Mouse (Mus musculus) CD4-positive, CD25-positive, alpha-beta regulatory T cell, adult 2 months (primary cell): ENCODE measurements around the gene Glt8d1.
A peak's percentile ranks its signal among the peaks of the same experiment; 100 is the strongest.

ENCODE experiments used
- DNase-seq: peaks from one replicate; pipeline ENCODE4 v3.0.0-alpha.2; 2012; ENCODE audit warnings: low read depth, low spot score

Gene Glt8d1

GRCm38 (mm10) chr14:31001307-31002205 is at the start of gene Glt8d1, which contains the start of gene Spcs1:
TSS of gene Glt8d1 (plus strand) at chr14:31001400.
TSS of gene Spcs1 (minus strand) at chr14:31001672.
- DNase-seq: peak; percentile 87

DNA sequence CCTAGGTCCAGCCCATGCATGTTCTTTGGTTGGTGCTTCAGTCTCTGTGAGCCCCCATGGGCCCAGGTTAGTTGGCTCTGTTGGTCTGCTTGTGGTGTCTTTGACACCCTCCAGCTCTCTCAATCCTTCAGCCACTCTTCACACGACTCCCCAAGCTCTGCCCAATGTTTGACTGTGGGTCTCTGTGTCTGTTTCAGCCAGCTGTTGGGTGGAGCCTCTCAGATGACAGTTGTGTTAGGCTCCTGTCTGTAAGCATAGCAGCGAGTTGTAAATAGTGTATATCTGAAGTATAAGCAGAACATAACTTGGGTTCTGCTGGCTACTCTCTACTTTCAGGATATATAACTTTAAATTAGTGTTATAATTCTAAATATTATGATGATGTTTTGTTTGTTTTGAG is 42.7 kb upstream of the Glt8d1 start:
- no peak for DNase-seq

GRCm38 (mm10) chr14:30959031-30959430 is 42.2 kb upstream of the Glt8d1 start:
- no peak for DNase-seq

GRCm38 (mm10) chr14:30960366-30960765 is 40.8 kb upstream of the Glt8d1 start:
- no peak for DNase-seq

GRCm38 (mm10) chr14:30974204-30974603 is 27.0 kb upstream of the Glt8d1 start:
- no peak for DNase-seq

DNA sequence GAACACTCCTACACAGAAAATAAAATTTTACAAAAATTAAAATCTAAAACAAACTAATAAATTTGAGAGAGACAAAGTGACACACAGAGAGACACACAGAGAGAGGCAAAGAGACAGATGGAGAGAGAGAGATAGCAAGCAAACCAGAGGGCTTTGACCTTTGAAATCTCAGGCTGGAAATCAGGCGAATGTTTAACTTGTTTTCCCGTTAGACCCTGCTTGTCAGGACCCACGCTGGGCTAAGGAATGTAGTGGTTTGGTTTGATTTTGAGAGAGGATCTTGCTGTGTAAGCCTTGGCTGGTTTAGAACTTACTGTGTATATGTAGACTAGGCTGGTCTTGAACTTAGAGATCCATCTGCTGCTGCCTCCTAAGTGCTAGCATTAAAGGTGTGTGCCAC is 25.0 kb upstream of the Glt8d1 start:
- DNase-seq: no peak

- no peak for DNase-seq
These were observed 4.8 kb upstream of the Glt8d1 start for GRCm38 (mm10) chr14:30996417-30996816.

GRCm38 (mm10) chr14:31000356-31000755 is 844 bp upstream of the Glt8d1 start:
- DNase-seq: no peak

DNA sequence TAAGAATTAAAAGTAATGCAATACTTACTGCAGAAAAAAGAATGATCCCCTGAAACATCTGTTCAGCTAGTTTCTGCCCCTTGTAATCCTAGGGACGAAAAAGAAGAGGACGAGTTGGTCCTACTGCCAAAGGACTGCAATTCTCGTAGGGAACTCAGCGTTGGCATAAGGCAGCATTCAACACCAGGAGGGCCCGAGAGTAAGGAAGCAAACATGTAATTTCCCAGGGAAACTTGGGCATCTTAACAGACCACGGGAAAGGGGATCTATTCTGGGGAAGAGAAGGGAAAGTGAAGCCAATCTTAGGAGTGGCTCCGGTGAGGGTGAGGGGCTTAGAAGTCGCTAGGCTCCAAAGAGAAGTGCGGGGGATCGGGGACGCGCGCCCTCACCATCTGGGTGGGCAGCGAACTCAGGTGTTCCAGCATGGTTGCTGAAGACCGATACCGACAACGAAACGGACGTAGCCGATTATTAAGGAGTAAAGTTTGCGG is 339 bp upstream of the Glt8d1 start:
- no peak for DNase-seq

- no peak for DNase-seq
These were observed 3.3 kb downstream of the Glt8d1 start for GRCm38 (mm10) chr14:31004527-31004926.

DNA sequence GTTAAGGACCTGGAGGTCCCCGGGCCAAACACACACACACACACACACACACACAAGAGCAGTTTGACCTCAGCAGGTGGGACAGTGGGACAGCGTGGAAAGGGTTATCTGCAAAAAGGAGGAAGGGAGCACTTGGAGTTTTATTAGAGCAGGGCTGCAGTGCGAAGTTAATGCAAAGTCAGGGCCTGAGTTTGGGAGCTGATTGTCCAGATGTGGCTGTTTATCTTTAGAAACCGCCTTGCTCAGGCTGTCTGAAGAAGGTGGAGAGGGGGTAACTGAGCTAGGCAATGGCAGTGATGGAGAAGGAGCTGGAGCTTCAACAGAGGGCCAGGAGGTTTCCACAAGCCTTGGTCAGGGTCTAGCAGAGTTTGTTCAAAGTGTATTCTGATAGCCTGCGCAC is 5.6 kb downstream of the Glt8d1 start:
- no peak for DNase-seq

DNA sequence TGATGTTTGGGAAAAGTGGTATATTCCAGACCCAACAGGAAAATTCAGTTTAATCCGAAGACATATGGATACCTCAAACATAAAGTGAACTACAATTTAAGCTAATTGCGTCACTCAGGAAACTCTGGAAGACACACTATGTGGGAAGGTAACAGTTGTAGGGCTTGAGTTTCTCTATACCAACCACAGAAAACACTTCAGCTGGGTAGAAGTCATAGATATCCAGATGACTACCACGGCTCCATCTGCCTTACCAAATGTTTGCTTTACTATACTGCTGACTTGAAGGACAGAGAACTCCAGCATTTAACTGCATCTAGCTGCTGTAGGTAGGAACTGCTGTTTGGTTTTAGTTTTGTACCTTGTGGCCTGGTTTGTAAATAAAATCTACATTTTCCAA is 10.4 kb downstream of the Glt8d1 start:
- no peak for DNase-seq

DNA sequence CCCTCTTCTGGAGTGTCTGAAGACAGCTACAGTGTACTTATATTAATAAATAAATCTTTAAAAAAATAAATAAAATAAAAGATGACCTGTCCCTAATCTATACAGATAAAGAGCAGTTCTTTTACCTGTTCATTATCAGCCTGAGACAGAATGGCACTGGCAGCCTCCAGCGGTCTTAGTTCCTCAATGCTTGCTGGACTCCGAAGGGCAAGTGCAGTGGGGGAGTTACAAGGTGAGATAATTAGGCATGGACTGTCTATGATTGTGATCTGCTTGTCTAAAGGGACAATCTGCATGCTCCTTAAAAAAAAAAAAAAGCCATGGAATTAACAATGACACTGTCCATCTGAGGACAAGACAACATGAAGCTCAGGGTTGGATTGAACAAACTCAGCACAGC is 12.7 kb downstream of the Glt8d1 start:
- no peak for DNase-seq

GRCm38 (mm10) chr14:31016063-31016462 is 14.9 kb downstream of the Glt8d1 start:
- no peak for DNase-seq

DNA sequence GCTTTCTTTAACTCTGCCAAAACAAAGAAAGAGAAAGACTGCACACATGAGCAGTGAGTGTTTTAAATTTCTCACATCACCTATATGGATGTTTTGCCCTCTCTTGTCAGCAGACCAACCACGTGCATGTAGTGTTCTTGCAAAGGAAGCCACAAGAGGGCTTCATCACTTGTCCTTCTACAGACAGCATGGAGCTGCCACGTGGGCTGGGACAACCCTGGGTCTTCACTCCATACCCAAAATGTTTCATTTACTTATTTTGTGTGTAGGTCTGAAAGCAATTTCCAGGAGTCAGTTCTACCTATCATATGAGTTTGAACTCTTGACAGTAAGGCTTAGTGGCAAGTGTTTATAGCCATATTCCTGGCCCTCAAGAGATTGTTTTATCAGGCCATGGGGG is 16.7 kb downstream of the Glt8d1 start:
- DNase-seq: peak; percentile 64

DNA sequence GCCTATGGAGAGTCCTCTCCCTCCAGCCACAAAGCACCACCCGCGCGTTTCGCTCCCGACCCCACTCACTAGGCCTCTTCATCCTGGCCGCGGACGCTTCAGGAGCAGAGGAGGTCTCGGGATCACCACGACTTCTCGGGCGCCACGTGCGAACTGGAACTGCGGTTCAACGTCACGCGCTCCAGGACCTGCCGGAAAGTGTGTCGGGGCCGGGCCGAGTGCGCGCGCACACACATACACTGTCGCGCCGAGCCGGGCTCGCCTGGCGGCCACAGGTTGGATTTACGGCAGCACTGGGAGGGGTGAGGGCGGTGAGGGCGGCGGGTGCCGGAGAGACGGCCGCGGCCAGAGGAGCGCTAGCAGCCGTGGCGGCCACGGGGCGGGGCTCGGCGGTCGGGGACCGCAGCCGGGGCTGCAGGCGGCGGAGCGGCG is 17.7 kb downstream of the Glt8d1 start, which contains the start of the genes Pbrm1 and Gnl3:
TSS of gene Pbrm1 (plus strand) at position 279 of the 432 bp plus-strand sequence.
TSS of gene Gnl3 (minus strand) at position 293 of the 432 bp plus-strand sequence.
- peak; percentile 99 for DNase-seq

GRCm38 (mm10) chr14:31019331-31020205 is 18.4 kb downstream of the Glt8d1 start:
- peak; percentile 95 for DNase-seq

DNA sequence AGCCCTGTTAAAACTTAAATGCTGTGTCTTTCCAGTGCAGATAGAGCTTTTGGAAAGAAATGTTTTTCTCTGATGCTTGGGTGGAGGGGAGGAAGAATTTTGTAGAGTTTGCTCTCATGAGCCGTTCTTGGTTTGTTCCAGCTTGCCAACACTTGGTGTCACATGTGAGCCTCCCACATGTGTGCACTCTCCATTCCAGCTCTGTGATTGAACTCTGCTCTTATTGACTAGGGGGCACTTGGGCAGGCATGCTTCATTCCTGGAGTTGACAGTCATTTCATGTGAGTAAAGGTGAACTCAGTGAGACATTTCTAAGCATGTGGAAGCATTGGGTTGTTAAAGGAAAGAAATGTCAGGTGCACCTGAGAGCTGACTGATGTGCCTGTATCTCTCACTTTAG is 21.4 kb downstream of the Glt8d1 start:
- DNase-seq: no peak

DNA sequence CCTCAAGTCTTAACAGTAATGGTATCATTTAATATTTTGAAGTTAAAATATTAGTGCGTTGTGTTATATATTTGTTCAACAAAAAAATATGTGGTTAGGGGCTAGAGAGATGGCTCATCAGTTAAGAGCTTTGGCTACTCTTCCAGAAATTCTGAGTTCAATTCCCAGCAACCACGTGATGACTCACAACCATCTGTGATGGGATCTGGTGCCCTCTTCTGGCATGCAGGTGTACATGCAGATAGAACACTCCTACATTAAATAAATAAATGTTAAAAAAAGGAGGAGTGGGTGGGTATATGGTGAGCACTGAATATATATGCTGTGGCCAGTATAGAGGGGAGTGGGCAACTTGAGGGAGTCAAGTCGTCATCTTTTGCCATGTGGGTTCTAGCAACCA is 24.6 kb downstream of the Glt8d1 start:
- peak; percentile 57 for DNase-seq

- DNase-seq: no peak
These were observed 44.1 kb downstream of the Glt8d1 start for GRCm38 (mm10) chr14:31045296-31045695.

- no peak for DNase-seq
These were observed 44.6 kb downstream of the Glt8d1 start for GRCm38 (mm10) chr14:31045817-31046216.
